Mouse (Mus musculus) adrenal gland, postnatal 14 days (tissue): ENCODE data around the gene Desi1. TPM values are rescaled to one million over a fixed set of nuclear protein-coding genes. Genes with fewer than 3 reads are reported as not detected.

Source experiments
- total RNA-seq: library from RNA; stranded (reverse); gene quantifications from 2 replicates; pipeline ENCODE4 v1.2.3, GENCODE M21; 2021

Gene Desi1
- total RNA-seq, 1 experiment from 2014 or later, result 74.8 TPM

Other genes starting within 250 kb of the Desi1 start
- 71.4 and 98.5 TPM in 2 replicates for gene Tef, start 231.4 kb downstream of the Desi1 start, total RNA-seq
- 124 and 147 TPM in 2 replicates for gene Tob2, start 175.1 kb downstream of the Desi1 start, total RNA-seq
- 63.4 and 65.5 TPM in 2 replicates for gene Phf5a, start 162.0 kb downstream of the Desi1 start, total RNA-seq
- 2,377 and 2,604 TPM in 2 replicates for gene Aco2, start 161.6 kb downstream of the Desi1 start, total RNA-seq
- gene Polr3h, start 107.6 kb downstream of the Desi1 start, total RNA-seq, result 18.7 and 23.0 TPM in 2 replicates
- 15.7 and 17.3 TPM in 2 replicates for gene Csdc2, start 97.1 kb downstream of the Desi1 start, total RNA-seq
- 78.7 and 99.0 TPM in 2 replicates for gene Pmm1, start 72.9 kb downstream of the Desi1 start, total RNA-seq
- gene 1700029P11Rik, start 53.3 kb downstream of the Desi1 start, total RNA-seq, result not detected in 2 replicates
- 120 and 140 TPM in 2 replicates for gene Xrcc6, start 46.0 kb downstream of the Desi1 start, total RNA-seq
- gene Snu13, start 13.7 kb upstream of the Desi1 start, total RNA-seq, result 79.0 and 82.3 TPM in 2 replicates
- gene 4930407I10Rik, start 25.3 kb upstream of the Desi1 start, total RNA-seq, result not detected in 2 replicates
- 1.8 and 2.1 TPM in 2 replicates for gene Mei1, start 36.1 kb upstream of the Desi1 start, total RNA-seq
- 6.6 and 12.1 TPM in 2 replicates for gene Ccdc134, start 94.1 kb upstream of the Desi1 start, total RNA-seq
- 46.9 and 49.2 TPM in 2 replicates for gene Srebf2, start 113.3 kb upstream of the Desi1 start, total RNA-seq
- gene Shisa8, start 179.0 kb upstream of the Desi1 start, total RNA-seq, result 0.44 and 1.1 TPM in 2 replicates
- 1.0 and 6.8 TPM in 2 replicates for gene Tnfrsf13c, start 190.5 kb upstream of the Desi1 start, total RNA-seq
- 10.9 and 12.2 TPM in 2 replicates for gene Cenpm, start 210.9 kb upstream of the Desi1 start, total RNA-seq
- 0.49 and 0.74 TPM in 2 replicates for gene 1500009C09Rik, start 218.5 kb upstream of the Desi1 start, total RNA-seq
- 6.0 and 6.1 TPM in 2 replicates for gene Sept3, start 241.0 kb upstream of the Desi1 start, total RNA-seq